Mouse (Mus musculus): ENCODE results near the gene Mrpl23. TPM values are rescaled to one million over a fixed set of nuclear protein-coding genes. Genes with fewer than 3 reads are reported as not detected.

Gene Mrpl23
- polyA plus RNA-seq, 1 experiment = 15.2 TPM

DNA sequence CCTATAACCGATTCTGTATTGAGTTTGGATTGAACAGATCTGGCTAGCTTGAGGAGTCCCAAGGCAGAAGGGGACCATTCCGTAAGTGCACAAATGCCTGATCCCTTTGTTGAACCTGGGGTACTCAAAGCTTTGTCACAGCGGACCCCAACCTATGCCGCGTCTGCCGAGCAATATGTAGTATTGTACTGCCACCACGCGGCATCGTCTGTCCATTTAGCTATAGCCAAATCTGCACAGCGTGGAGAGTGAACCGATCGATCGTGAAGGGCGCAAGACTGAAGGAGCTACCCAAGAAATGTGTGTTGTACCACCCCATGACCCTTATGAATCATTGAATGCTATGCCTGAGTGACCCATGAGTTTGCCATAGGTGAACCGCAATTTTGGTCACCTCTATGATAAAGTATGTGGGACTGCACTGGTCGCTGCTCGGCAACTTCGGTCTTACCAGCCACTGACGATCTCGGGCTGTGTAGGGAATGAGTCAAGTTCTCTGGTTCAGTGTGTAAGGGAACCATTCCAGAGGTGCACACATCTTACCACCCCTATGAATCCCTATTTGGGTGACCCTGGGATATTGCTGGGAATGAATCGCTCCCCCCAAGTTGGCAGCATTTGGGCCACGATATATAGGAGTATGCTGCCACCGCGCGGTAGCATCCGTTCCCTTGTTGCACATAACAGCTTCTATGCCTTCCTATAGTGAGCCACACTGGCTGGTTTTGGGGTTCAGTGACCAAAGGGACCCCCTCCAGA is 47.8 kb downstream of the Mrpl23 start:
- H3K27ac ChIP-seq (ENCODE audit: insufficient read depth, low read length) = no peak overlapping the region
- no peaks in the 10 kb centered on the region for H3K36me3 ChIP-seq (ENCODE audit: control insufficient read depth, insufficient read depth, low read length, poor library complexity, severe bottlenecking)
- TF ChIP-seq CTCF (IDR thresholded peaks at IDR 0.05; ENCODE audit: low read depth, low read length) (peak; percentile 52), EP300 (IDR thresholded peaks at IDR 0.05; ENCODE audit: insufficient read depth, low read depth, low read length) (no peak)
- H3K9me3 ChIP-seq (replicated peaks; ENCODE audit: control insufficient read depth, insufficient read depth, low read length, poor library complexity, severe bottlenecking) = peaks cover 22% of the 10 kb centered on the region
- no peaks in the 10 kb centered on the region for H3K4me1 ChIP-seq (ENCODE audit: control insufficient read depth, insufficient read depth, low read length)
- no peaks in the 10 kb centered on the region for H3K27me3 ChIP-seq (ENCODE audit: control insufficient read depth, insufficient read depth, low read length, poor library complexity, severe bottlenecking)
- H3K9ac ChIP-seq (ENCODE audit: low read depth, poor library complexity, severe bottlenecking) = no peak overlapping the region
- peak overlapping the region; percentile 53 for H3K4me3 ChIP-seq (ENCODE audit: low read depth, low read length)

DNA sequence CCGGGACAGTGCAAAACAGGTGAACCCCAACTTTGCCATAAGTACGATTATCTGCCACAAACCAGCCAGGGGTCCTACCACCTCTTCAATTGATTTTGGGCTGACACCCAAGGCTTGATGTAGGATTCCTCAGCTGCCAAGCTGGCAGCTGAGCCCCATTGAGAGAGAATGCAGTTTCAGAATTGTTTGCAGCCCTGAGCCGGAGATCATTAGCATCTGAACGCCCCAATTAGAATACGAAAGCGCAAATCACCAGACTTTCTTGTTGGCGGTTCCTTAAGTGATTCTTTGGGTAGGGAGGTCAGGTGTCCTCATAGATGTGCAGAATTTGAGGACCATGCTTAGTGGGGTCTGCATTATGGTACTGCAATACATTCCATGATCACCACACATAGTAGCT is 48.7 kb downstream of the Mrpl23 start:
- TF ChIP-seq EP300 (IDR thresholded peaks at IDR 0.05; ENCODE audit: insufficient read depth, low read depth, low read length) (peak; percentile 18; the same call in 1 of the 2 replicates), POLR2A (IDR thresholded peaks at IDR 0.05; ENCODE audit: insufficient read depth, low read length) (no peak)
- Histone ChIP-seq H3K36me3 (ENCODE audit: control insufficient read depth, insufficient read depth, low read length, poor library complexity, severe bottlenecking) (no peaks in the 10 kb centered on the region), H3K4me3 (ENCODE audit: low read depth, low read length) (no peak overlapping the region), H3K27me3 (ENCODE audit: control insufficient read depth, insufficient read depth, low read length, poor library complexity, severe bottlenecking) (no peaks in the 10 kb centered on the region), H3K27ac (ENCODE audit: insufficient read depth, low read length) (no peak overlapping the region), H3K4me1 (ENCODE audit: control insufficient read depth, insufficient read depth, low read length) (no peaks in the 10 kb centered on the region), H3K9me3 (replicated peaks; ENCODE audit: control insufficient read depth, insufficient read depth, low read length, poor library complexity, severe bottlenecking) (peaks cover 22% of the 10 kb centered on the region), H3K9ac (ENCODE audit: low read depth, poor library complexity, severe bottlenecking) (no peak overlapping the region)

DNA sequence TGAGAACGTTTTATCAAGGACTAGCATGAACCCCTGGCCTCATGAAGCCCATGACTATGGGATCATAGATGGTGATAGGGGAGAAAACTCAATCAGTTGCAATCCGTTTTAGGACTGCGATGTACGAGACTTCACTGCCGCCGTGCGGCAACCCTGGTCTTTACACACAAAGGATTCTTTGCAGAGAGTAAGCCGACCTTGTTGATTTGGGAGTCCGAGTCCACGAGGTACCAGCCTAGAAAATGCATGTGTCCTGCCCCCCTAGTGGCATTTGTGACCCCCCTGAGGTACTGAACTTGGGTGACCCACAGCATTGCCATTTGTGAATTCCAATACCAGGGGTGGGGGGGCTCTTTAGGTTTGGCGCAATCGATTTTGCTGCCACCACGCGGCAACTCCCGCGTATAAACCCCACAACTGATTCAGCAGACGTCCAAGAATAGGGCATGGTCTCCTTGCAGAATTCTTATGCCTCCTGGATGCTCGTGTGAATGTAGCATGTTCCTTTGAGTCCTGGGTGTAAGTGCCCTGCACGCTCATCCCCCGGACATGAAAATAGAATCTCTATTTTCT is 49.3 kb downstream of the Mrpl23 start:
- H3K4me3 ChIP-seq (ENCODE audit: low read depth, low read length) = no peak overlapping the region
- no peaks in the 10 kb centered on the region for H3K4me1 ChIP-seq (ENCODE audit: control insufficient read depth, insufficient read depth, low read length)
- peaks cover 22% of the 10 kb centered on the region for H3K9me3 ChIP-seq (replicated peaks; ENCODE audit: control insufficient read depth, insufficient read depth, low read length, poor library complexity, severe bottlenecking)
- TF ChIP-seq CTCF (IDR thresholded peaks at IDR 0.05; ENCODE audit: low read depth, low read length) (no peak), EP300 (IDR thresholded peaks at IDR 0.05; ENCODE audit: insufficient read depth, low read depth, low read length) (no peak), POLR2A (IDR thresholded peaks at IDR 0.05; ENCODE audit: insufficient read depth, low read length) (no peak)
- no peaks in the 10 kb centered on the region for H3K27me3 ChIP-seq (ENCODE audit: control insufficient read depth, insufficient read depth, low read length, poor library complexity, severe bottlenecking)
- H3K27ac ChIP-seq (ENCODE audit: insufficient read depth, low read length) = no peak overlapping the region
- no peak overlapping the region for H3K9ac ChIP-seq (ENCODE audit: low read depth, poor library complexity, severe bottlenecking)
- H3K36me3 ChIP-seq (ENCODE audit: control insufficient read depth, insufficient read depth, low read length, poor library complexity, severe bottlenecking) = no peaks in the 10 kb centered on the region

DNA sequence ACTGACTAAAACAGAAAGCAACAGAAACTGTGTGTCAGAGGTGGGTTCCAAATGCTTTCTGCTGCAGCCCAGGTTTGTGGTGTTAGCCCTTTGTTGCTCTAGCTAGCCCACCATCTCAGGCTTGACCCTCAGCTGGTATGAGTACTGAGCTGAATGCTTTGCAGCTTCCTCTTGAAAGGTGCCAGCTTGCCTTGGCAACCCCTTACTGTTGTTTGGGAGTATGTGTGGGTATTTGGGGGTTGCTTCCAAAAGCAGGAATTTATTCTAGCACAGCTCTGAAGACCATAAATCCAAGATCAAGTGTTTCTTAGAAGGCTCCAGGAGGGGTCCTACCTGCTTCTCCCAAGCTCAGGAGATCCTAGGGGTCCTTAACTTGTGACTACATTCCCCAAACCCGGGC is 52.4 kb downstream of the Mrpl23 start:
- no peaks in the 10 kb centered on the region for H3K27me3 ChIP-seq (ENCODE audit: control insufficient read depth, insufficient read depth, low read length, poor library complexity, severe bottlenecking)
- no peak overlapping the region for H3K4me3 ChIP-seq (ENCODE audit: low read depth, low read length)
- no peak overlapping the region for H3K27ac ChIP-seq (ENCODE audit: insufficient read depth, low read length)
- H3K9ac ChIP-seq (ENCODE audit: low read depth, poor library complexity, severe bottlenecking) = no peak overlapping the region
- TF ChIP-seq EP300 (IDR thresholded peaks at IDR 0.05; ENCODE audit: insufficient read depth, low read depth, low read length) (no peak), POLR2A (IDR thresholded peaks at IDR 0.05; ENCODE audit: insufficient read depth, low read length) (no peak), CTCF (IDR thresholded peaks at IDR 0.05; ENCODE audit: low read depth, low read length) (no peak)
- no peaks in the 10 kb centered on the region for H3K4me1 ChIP-seq (ENCODE audit: control insufficient read depth, insufficient read depth, low read length)
- no peaks in the 10 kb centered on the region for H3K36me3 ChIP-seq (ENCODE audit: control insufficient read depth, insufficient read depth, low read length, poor library complexity, severe bottlenecking)
- peaks cover 22% of the 10 kb centered on the region for H3K9me3 ChIP-seq (replicated peaks; ENCODE audit: control insufficient read depth, insufficient read depth, low read length, poor library complexity, severe bottlenecking)

DNA sequence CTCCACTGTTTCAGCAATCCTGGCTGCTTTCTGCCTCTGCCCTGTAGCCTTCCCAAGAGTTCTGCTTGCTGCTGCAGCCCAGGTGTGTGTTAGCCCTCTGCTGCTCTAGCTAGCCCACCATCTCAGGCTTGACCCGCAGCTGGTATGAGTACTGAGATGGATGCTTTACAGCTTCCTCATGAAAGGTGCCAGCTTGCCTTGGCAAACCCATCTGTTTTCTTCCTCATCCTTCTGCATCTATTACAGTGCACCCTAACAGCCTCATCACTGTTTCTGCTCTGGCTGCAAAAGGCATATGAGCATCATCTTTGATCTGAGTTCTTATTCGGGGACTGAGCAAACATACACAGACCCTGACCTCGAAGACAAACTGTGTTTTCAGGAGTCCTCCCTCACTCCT is 53.4 kb downstream of the Mrpl23 start:
- Histone ChIP-seq H3K9me3 (replicated peaks; ENCODE audit: control insufficient read depth, insufficient read depth, low read length, poor library complexity, severe bottlenecking) (peaks cover 17% of the 10 kb centered on the region), H3K27me3 (ENCODE audit: control insufficient read depth, insufficient read depth, low read length, poor library complexity, severe bottlenecking) (no peaks in the 10 kb centered on the region), H3K4me1 (ENCODE audit: control insufficient read depth, insufficient read depth, low read length) (no peaks in the 10 kb centered on the region), H3K36me3 (ENCODE audit: control insufficient read depth, insufficient read depth, low read length, poor library complexity, severe bottlenecking) (no peaks in the 10 kb centered on the region), H3K4me3 (ENCODE audit: low read depth, low read length) (no peak overlapping the region), H3K9ac (ENCODE audit: low read depth, poor library complexity, severe bottlenecking) (no peak overlapping the region), H3K27ac (ENCODE audit: insufficient read depth, low read length) (no peak overlapping the region)
- TF ChIP-seq EP300 (IDR thresholded peaks at IDR 0.05; ENCODE audit: insufficient read depth, low read depth, low read length) = no peak
- TF ChIP-seq POLR2A (IDR thresholded peaks at IDR 0.05; ENCODE audit: insufficient read depth, low read length) = no peak
- TF ChIP-seq CTCF (IDR thresholded peaks at IDR 0.05; ENCODE audit: low read depth, low read length) = no peak

DNA sequence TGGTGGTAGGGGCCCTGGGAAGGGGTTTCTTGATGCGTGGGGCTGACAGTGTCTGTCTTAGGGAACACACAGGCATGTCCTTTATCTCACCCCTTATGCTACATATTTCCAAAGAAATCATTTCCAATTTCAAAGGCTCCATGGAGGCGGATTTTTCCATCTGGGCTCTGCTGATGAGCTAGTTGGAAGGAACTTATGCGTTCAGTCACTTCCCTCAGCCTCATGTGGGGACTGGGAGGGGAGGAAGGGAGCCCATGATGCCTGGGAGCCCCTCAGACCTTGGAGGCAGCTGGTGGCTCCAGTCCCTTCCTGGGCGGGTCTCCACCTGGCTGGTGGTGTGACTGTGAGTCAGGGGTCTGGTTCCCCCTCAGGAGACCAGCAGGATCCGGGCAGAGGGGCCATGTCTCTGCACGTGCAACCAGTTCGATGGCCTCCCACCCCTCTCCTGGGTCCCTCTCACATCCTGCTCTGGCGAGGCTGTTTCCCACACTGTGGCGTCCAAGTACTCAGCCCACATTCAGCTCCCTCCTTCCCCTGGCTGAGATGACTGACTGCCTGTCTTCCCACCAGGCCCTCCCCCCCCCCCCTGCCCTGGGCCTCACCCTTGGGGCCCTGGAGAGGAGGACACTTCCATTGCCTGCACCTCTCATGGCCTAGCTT is 55.9 kb downstream of the Mrpl23 start:
- H3K9me3 ChIP-seq (replicated peaks; ENCODE audit: control insufficient read depth, insufficient read depth, low read length, poor library complexity, severe bottlenecking) = no peaks in the 10 kb centered on the region
- H3K27ac ChIP-seq (ENCODE audit: insufficient read depth, low read length) = no peak overlapping the region
- no peaks in the 10 kb centered on the region for H3K27me3 ChIP-seq (ENCODE audit: control insufficient read depth, insufficient read depth, low read length, poor library complexity, severe bottlenecking)
- no peak overlapping the region for H3K9ac ChIP-seq (ENCODE audit: low read depth, poor library complexity, severe bottlenecking)
- no peaks in the 10 kb centered on the region for H3K36me3 ChIP-seq (ENCODE audit: control insufficient read depth, insufficient read depth, low read length, poor library complexity, severe bottlenecking)
- TF ChIP-seq EP300 (IDR thresholded peaks at IDR 0.05; ENCODE audit: insufficient read depth, low read depth, low read length) (no peak), POLR2A (IDR thresholded peaks at IDR 0.05; ENCODE audit: insufficient read depth, low read length) (no peak), CTCF (IDR thresholded peaks at IDR 0.05; ENCODE audit: low read depth, low read length) (no peak)
- H3K4me3 ChIP-seq (ENCODE audit: low read depth, low read length) = no peak overlapping the region
- H3K4me1 ChIP-seq (ENCODE audit: control insufficient read depth, insufficient read depth, low read length) = no peaks in the 10 kb centered on the region

Other genes with a start within 250 kb of the Mrpl23 start
- not detected in 2 replicates for gene Krtap5-1, start 235.6 kb upstream of the Mrpl23 start, polyA plus RNA-seq (2011; ENCODE audit: insufficient read depth, insufficient read length, low read depth, missing spikeins)
- gene Krtap5-4, start 229.1 kb upstream of the Mrpl23 start, polyA plus RNA-seq (2011; ENCODE audit: insufficient read depth, insufficient read length, low read depth, missing spikeins) = not detected in 2 replicates
- 0.90 TPM in 1 of 2 replicates, not detected in the other for gene Ifitm10, start 158.9 kb upstream of the Mrpl23 start, polyA plus RNA-seq (2011; ENCODE audit: insufficient read depth, insufficient read length, low read depth, missing spikeins)
- not detected in 2 replicates for gene Gm49369, start 150.0 kb upstream of the Mrpl23 start, polyA plus RNA-seq (2011; ENCODE audit: insufficient read depth, insufficient read length, low read depth, missing spikeins)
- 248 and 256 TPM in 2 replicates for gene Ctsd, start 144.6 kb upstream of the Mrpl23 start, polyA plus RNA-seq (2011; ENCODE audit: insufficient read depth, insufficient read length, low read depth, missing spikeins)
- gene Syt8, start 97.8 kb upstream of the Mrpl23 start, polyA plus RNA-seq (2011; ENCODE audit: insufficient read depth, insufficient read length, low read depth, missing spikeins) = 0.82 TPM in 1 of 2 replicates, not detected in the other
- gene Tnni2, start 90.9 kb upstream of the Mrpl23 start, polyA plus RNA-seq (2011; ENCODE audit: insufficient read depth, insufficient read length, low read depth, missing spikeins) = 2.1 and 4.8 TPM in 2 replicates
- gene Lsp1, start 71.9 kb upstream of the Mrpl23 start, polyA plus RNA-seq (2011; ENCODE audit: insufficient read depth, insufficient read length, low read depth, missing spikeins) = 3.7 and 6.0 TPM in 2 replicates
- gene Tnnt3, start 33.9 kb upstream of the Mrpl23 start, polyA plus RNA-seq (2011; ENCODE audit: insufficient read depth, insufficient read length, low read depth, missing spikeins) = 2.1 and 2.7 TPM in 2 replicates
- 272 and 297 TPM in 2 replicates for gene Igf2, start 134.1 kb downstream of the Mrpl23 start, polyA plus RNA-seq (2011; ENCODE audit: insufficient read depth, insufficient read length, low read depth, missing spikeins)
- gene Gm49394, start 137.3 kb downstream of the Mrpl23 start, polyA plus RNA-seq (2011; ENCODE audit: insufficient read depth, insufficient read length, low read depth, missing spikeins) = 0.34 and 0.37 TPM in 2 replicates
- gene Ins2, start 210.7 kb downstream of the Mrpl23 start, polyA plus RNA-seq (2011; ENCODE audit: insufficient read depth, insufficient read length, low read depth, missing spikeins) = not detected in 2 replicates